Mouse (Mus musculus): ENCODE data around the gene Tmcc3.

Gene Tmcc3

GRCm38 (mm10) chr10:94514091-94514505, 202.3 kb downstream of the Tmcc3 start:
- no peaks in the 10 kb centered on the region for H3K9me3 ChIP-seq (ENCODE audit: low read length)
- TF ChIP-seq POU5F1 (IDR thresholded peaks at IDR 0.05; ENCODE audit: borderline replicate concordance, low read length) = no peak
- no peak for TF ChIP-seq NANOG (IDR thresholded peaks at IDR 0.05; ENCODE audit: borderline replicate concordance, low read length)
- no peak for TF ChIP-seq CTCF (conservative IDR thresholded peaks at IDR 0.05; ENCODE audit: low read length)

DNA sequence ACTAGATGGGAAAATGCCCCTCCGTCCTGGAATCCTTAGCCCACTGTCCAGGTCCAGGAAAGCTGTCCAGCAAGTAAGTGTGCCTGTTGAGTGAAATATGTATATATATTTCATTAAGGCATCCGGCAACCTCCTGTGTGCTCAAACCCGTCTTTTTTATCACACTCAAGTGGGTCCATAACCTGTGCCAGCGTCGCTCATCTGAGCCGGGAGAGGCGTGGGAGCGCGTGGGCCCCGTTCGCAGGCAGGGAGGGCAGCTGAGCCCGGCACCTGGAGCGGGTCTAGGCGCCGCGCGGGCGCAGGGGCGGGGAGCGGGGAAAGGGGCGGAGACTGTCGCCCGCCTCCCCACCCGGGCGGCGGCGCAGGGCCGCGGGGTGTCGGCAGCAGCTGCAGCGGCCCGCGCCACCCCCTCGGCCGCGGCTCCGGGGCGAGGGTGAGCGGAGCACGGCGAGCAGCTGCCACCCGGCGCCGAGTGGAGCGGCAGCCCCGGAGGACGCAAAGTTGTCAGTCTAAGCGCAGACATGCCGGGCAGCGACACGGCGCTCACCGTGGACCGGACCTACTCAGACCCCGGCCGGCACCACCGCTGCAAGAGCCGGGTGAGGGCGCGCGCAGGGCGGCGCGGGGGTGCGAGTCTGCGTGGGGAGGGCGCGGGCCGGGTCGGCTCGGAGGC, 202.9 kb downstream of the Tmcc3 start:
- peak overlapping the region; percentile 87 for H3K4me3 ChIP-seq (replicated peaks; ENCODE audit: low read length)
- H3K27me3 ChIP-seq (ENCODE audit: insufficient read depth, low read length) = peaks cover 47% of the 10 kb centered on the region
- H3K36me3 ChIP-seq (ENCODE audit: insufficient read depth, low read length) = no peaks in the 10 kb centered on the region
- no peak for TF ChIP-seq POU5F1 (IDR thresholded peaks at IDR 0.05; ENCODE audit: borderline replicate concordance, low read length)
- no peak for TF ChIP-seq NANOG (IDR thresholded peaks at IDR 0.05; ENCODE audit: borderline replicate concordance, low read length)
- no peak for TF ChIP-seq CTCF (conservative IDR thresholded peaks at IDR 0.05; ENCODE audit: low read length)
- no peaks in the 10 kb centered on the region for H3K9me3 ChIP-seq (ENCODE audit: low read length)
- peaks cover 17% of the 10 kb centered on the region for H3K4me1 ChIP-seq (replicated peaks; ENCODE audit: low read depth, low read length)

More at GRCm38 (mm10) chr10:94514091-94514505, 202.3 kb downstream of the Tmcc3 start:
- H3K36me3 ChIP-seq (ENCODE audit: insufficient read depth, low read length) = no peaks in the 10 kb centered on the region
- peaks cover 16% of the 10 kb centered on the region for H3K4me1 ChIP-seq (replicated peaks; ENCODE audit: low read depth, low read length)
- peak overlapping the region; percentile 87 for H3K4me3 ChIP-seq (replicated peaks; ENCODE audit: low read length)
- peaks cover 47% of the 10 kb centered on the region for H3K27me3 ChIP-seq (ENCODE audit: insufficient read depth, low read length)

- H3K4me1 ChIP-seq (replicated peaks; ENCODE audit: low read depth, low read length) = peaks cover 22% of the 10 kb centered on the region
- H3K36me3 ChIP-seq (ENCODE audit: insufficient read depth, low read length) = no peaks in the 10 kb centered on the region
- no peak for TF ChIP-seq NANOG (IDR thresholded peaks at IDR 0.05; ENCODE audit: borderline replicate concordance, low read length)
- no peak for TF ChIP-seq POU5F1 (IDR thresholded peaks at IDR 0.05; ENCODE audit: borderline replicate concordance, low read length)
- no peak for TF ChIP-seq CTCF (conservative IDR thresholded peaks at IDR 0.05; ENCODE audit: low read length)
- H3K9me3 ChIP-seq (ENCODE audit: low read length) = no peaks in the 10 kb centered on the region
- peaks cover 47% of the 10 kb centered on the region for H3K27me3 ChIP-seq (ENCODE audit: insufficient read depth, low read length)
- peak overlapping the region; percentile 87 for H3K4me3 ChIP-seq (replicated peaks; ENCODE audit: low read length)
Observed at GRCm38 (mm10) chr10:94515179-94515545, 203.4 kb downstream of the Tmcc3 start.

GRCm38 (mm10) chr10:94515583-94515982, 203.8 kb downstream of the Tmcc3 start:
- TF ChIP-seq CTCF (conservative IDR thresholded peaks at IDR 0.05; ENCODE audit: low read length) = no peak
- no peak for TF ChIP-seq NANOG (IDR thresholded peaks at IDR 0.05; ENCODE audit: borderline replicate concordance, low read length)
- no peak for TF ChIP-seq POU5F1 (IDR thresholded peaks at IDR 0.05; ENCODE audit: borderline replicate concordance, low read length)
- Histone ChIP-seq H3K4me3 (replicated peaks; ENCODE audit: low read length) (peak overlapping the region; percentile 87), H3K36me3 (ENCODE audit: insufficient read depth, low read length) (no peaks in the 10 kb centered on the region), H3K27me3 (ENCODE audit: insufficient read depth, low read length) (peaks cover 50% of the 10 kb centered on the region), H3K9me3 (ENCODE audit: low read length) (no peaks in the 10 kb centered on the region), H3K4me1 (replicated peaks; ENCODE audit: low read depth, low read length) (peaks cover 26% of the 10 kb centered on the region)

GRCm38 (mm10) chr10:94519887-94520286, 208.1 kb downstream of the Tmcc3 start:
- H3K4me1 ChIP-seq (replicated peaks; ENCODE audit: low read depth, low read length) = peaks cover 48% of the 10 kb centered on the region
- TF ChIP-seq NANOG (IDR thresholded peaks at IDR 0.05; ENCODE audit: borderline replicate concordance, low read length) = no peak
- TF ChIP-seq POU5F1 (IDR thresholded peaks at IDR 0.05; ENCODE audit: borderline replicate concordance, low read length) = no peak
- TF ChIP-seq CTCF (conservative IDR thresholded peaks at IDR 0.05; ENCODE audit: low read length) = no peak

GRCm38 (mm10) chr10:94520306-94521106, 208.8 kb downstream of the Tmcc3 start:
- Histone ChIP-seq H3K36me3 (ENCODE audit: insufficient read depth, low read length) (no peaks in the 10 kb centered on the region), H3K4me3 (replicated peaks; ENCODE audit: low read length) (peak overlapping the region; percentile 10; the same call in 1 of the 2 replicates), H3K4me1 (replicated peaks; ENCODE audit: low read depth, low read length) (peaks cover 53% of the 10 kb centered on the region), H3K27me3 (ENCODE audit: insufficient read depth, low read length) (peaks cover 41% of the 10 kb centered on the region), H3K9me3 (ENCODE audit: low read length) (no peaks in the 10 kb centered on the region)
- TF ChIP-seq CTCF (conservative IDR thresholded peaks at IDR 0.05; ENCODE audit: low read length) = no peak
- no peak for TF ChIP-seq NANOG (IDR thresholded peaks at IDR 0.05; ENCODE audit: borderline replicate concordance, low read length)
- no peak for TF ChIP-seq POU5F1 (IDR thresholded peaks at IDR 0.05; ENCODE audit: borderline replicate concordance, low read length)

More at GRCm38 (mm10) chr10:94519887-94520286, 208.1 kb downstream of the Tmcc3 start:
- Histone ChIP-seq H3K36me3 (ENCODE audit: insufficient read depth, low read length) (no peaks in the 10 kb centered on the region), H3K27me3 (ENCODE audit: insufficient read depth, low read length) (peaks cover 48% of the 10 kb centered on the region), H3K9me3 (ENCODE audit: low read length) (no peaks in the 10 kb centered on the region), H3K4me3 (replicated peaks; ENCODE audit: low read length) (no peak overlapping the region)

DNA sequence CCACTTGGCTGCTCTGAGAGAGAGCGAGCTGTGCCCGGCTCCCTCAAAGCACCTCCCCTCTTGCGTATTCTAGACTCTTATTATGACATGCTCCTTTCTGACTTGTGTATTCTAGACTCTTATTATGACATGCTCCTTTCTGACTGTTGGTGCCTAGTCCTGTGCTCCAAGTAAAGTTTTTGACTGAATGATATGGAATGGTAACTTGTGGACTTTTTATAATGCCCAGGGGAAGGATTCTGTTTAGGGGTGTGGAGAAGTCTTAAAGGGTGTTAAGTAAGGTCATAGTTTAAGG, 209.3 kb downstream of the Tmcc3 start:
- Histone ChIP-seq H3K4me1 (replicated peaks; ENCODE audit: low read depth, low read length) (peaks cover 51% of the 10 kb centered on the region), H3K36me3 (ENCODE audit: insufficient read depth, low read length) (no peaks in the 10 kb centered on the region), H3K9me3 (ENCODE audit: low read length) (no peaks in the 10 kb centered on the region), H3K4me3 (replicated peaks; ENCODE audit: low read length) (0 out of 2 replicates have a peak overlapping the region, but pooled peaks have one; percentile 10), H3K27me3 (ENCODE audit: insufficient read depth, low read length) (peaks cover 36% of the 10 kb centered on the region)
- TF ChIP-seq NANOG (IDR thresholded peaks at IDR 0.05; ENCODE audit: borderline replicate concordance, low read length) = no peak
- TF ChIP-seq CTCF (conservative IDR thresholded peaks at IDR 0.05; ENCODE audit: low read length) = no peak
- no peak for TF ChIP-seq POU5F1 (IDR thresholded peaks at IDR 0.05; ENCODE audit: borderline replicate concordance, low read length)

DNA sequence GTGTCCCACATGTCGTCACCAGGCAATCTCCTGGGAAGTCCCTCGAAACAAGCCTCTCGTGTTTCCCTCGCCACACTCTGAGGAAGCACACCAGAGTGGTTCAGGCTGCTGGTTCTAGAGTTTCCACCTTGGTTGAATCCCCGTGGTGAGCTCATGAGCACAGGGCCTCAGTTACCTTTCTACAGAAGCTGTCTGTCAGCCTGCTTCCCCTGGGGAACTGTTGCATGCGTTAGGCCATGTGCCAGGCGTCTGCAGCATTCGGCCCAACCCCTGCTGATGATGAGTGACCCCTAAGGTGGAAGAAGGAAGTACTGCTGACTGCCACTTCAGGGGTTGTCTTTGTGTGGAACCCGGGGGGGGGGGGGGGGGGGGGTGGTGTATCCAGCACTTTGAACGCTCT, 210.0 kb downstream of the Tmcc3 start:
- H3K36me3 ChIP-seq (ENCODE audit: insufficient read depth, low read length) = no peaks in the 10 kb centered on the region
- H3K4me3 ChIP-seq (replicated peaks; ENCODE audit: low read length) = no peak overlapping the region
- H3K9me3 ChIP-seq (ENCODE audit: low read length) = no peaks in the 10 kb centered on the region
- TF ChIP-seq NANOG (IDR thresholded peaks at IDR 0.05; ENCODE audit: borderline replicate concordance, low read length) = no peak
- no peak for TF ChIP-seq POU5F1 (IDR thresholded peaks at IDR 0.05; ENCODE audit: borderline replicate concordance, low read length)
- TF ChIP-seq CTCF (conservative IDR thresholded peaks at IDR 0.05; ENCODE audit: low read length) = no peak
- peaks cover 29% of the 10 kb centered on the region for H3K27me3 ChIP-seq (ENCODE audit: insufficient read depth, low read length)
- H3K4me1 ChIP-seq (replicated peaks; ENCODE audit: low read depth, low read length) = peaks cover 51% of the 10 kb centered on the region
